Mouse (Mus musculus) liver, embryonic 16.5 days (tissue): ENCODE measurements around the gene Srbd1. TPM values are rescaled to one million over a fixed set of nuclear protein-coding genes. Genes with fewer than 3 reads are reported as not detected.

ENCODE experiments used
- ATAC-seq: fragments of 200-750 bp; cut with Nextera tagmentation; 2 replicates; pipeline ENCODE4 v1.8.0; 2017; ENCODE audit warnings: low read depth, mild to moderate bottlenecking, moderate number of reproducible peaks, moderate library complexity
- H3K27ac ChIP-seq: fragments of 300-500 bp; sonication (generic); 2 replicates; pipeline ENCODE4 v1.5.1; 2014; ENCODE audit warnings: mild to moderate bottlenecking, low read length
- H3K27me3 ChIP-seq: fragments of 300-500 bp; sonication (generic); 2 replicates; pipeline ENCODE4 v1.6.1; 2014; ENCODE audit warnings: low read depth, low read length, mixed read lengths; ENCODE audit not compliant: control insufficient read depth, insufficient read depth
- H3K36me3 ChIP-seq: fragments of 300-500 bp; sonication (generic); 2 replicates; pipeline ENCODE4 v1.6.1; 2014; ENCODE audit warnings: mild to moderate bottlenecking; ENCODE audit not compliant: control insufficient read depth, insufficient read depth
- H3K4me1 ChIP-seq: fragments of 300-500 bp; sonication (generic); 2 replicates; pipeline ENCODE4 v1.6.1; 2014; ENCODE audit warnings: low read depth, low read length, mixed read lengths; ENCODE audit not compliant: control insufficient read depth
- H3K4me2 ChIP-seq: fragments of 300-500 bp; sonication (generic); 2 replicates; pipeline ENCODE4 v1.6.1; 2014; ENCODE audit warnings: low read depth, low read length, mixed read lengths
- H3K4me3 ChIP-seq: fragments of 300-500 bp; sonication (generic); 2 replicates; pipeline ENCODE4 v1.5.1; 2014; ENCODE audit warnings: low read depth, mild to moderate bottlenecking, low read length
- H3K9ac ChIP-seq: fragments of 300-500 bp; sonication (generic); 2 replicates; pipeline ENCODE4 v1.6.1; 2014; ENCODE audit warnings: low read depth, low read length
- H3K9me3 ChIP-seq: fragments of 300-500 bp; sonication (generic); replicated peaks from 2 replicates; pipeline ENCODE4 v1.6.1; 2016; ENCODE audit warnings: low read length; ENCODE audit not compliant: control insufficient read depth
- WGBS: fragments of 180-500 bp; shearing (Covaris S2); extraction: QIAGEN DNeasy Blood & Tissue Kit; methylation state at CpG from one replicate; pipeline ENCODE4 v1.1.7; 2014; ENCODE audit not compliant: insufficient replicate concordance; 5-methylcytosine and 5-hydroxymethylcytosine counted together
- polyA plus RNA-seq: library from polyadenylated mRNA; unstranded; fragments of >200 nt; fragmentation: Nextera tagmentation; extraction: Ambion mirVana; gene quantifications from 2 replicates; pipeline ENCODE4 v1.2.1, GENCODE M21; 2015

Srbd1 gene
- polyA plus RNA-seq, 1 experiment from 2014 or later = 8.6 TPM

DNA sequence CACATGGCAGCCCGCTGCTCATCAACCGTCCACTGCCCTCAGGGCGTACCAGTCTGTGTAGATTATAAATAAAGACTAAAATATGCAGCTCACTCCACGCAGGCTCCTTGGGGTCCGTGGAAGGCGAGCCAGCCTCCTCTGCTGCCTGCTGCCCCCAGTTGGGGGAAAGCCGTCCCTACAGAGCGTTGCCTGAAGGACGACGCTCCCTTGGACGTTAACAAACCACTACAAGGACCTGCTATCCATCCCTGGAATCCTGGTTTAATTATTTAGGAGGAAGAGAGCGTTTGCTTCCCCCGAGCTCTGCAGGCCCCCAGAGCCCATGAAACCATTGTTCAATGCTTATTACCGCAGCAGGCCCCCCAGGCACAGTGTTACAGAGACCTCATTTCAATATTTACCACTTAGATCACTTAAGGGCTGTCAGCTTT lies 201.4 kb downstream of the Srbd1 start:
- no peaks in the 10 kb centered on the region for H3K9me3 ChIP-seq
- no peaks in the 10 kb centered on the region for H3K27me3 ChIP-seq
- no peak for ATAC-seq
- H3K4me2 ChIP-seq = no peak overlapping the region
- WGBS = 65% methylated on average over 14 of the region's 14 CpGs
- no peak overlapping the region for H3K9ac ChIP-seq
- no peaks in the 10 kb centered on the region for H3K4me1 ChIP-seq
- no peak overlapping the region for H3K4me3 ChIP-seq
- no peaks in the 10 kb centered on the region for H3K36me3 ChIP-seq
- no peak overlapping the region for H3K27ac ChIP-seq

DNA sequence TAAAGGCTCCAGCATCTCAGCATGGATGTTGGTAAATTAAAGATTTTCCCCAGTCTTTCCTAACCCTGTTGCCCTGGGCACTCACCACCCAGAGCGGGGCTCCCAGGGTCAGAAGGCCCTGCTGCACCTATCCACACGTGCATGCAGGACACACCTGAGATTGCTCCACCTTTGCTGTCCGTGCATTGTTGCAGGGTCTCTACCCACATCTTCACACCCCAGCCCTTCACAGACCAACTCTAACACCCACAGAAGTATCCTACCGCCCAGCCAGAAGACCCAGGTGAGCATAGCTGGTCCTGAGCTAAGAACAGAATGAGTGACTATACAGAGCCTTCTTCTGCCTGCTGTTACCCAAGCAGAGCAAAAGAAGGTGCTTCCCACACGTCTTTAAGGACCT lies 201.9 kb downstream of the Srbd1 start:
- Histone ChIP-seq H3K4me3 (no peak overlapping the region), H3K4me1 (no peaks in the 10 kb centered on the region), H3K27me3 (no peaks in the 10 kb centered on the region), H3K4me2 (no peak overlapping the region), H3K9ac (no peak overlapping the region), H3K9me3 (no peaks in the 10 kb centered on the region), H3K27ac (no peak overlapping the region), H3K36me3 (no peaks in the 10 kb centered on the region)
- WGBS = 73% methylated on average over 5 of the region's 5 CpGs
- ATAC-seq = no peak

DNA sequence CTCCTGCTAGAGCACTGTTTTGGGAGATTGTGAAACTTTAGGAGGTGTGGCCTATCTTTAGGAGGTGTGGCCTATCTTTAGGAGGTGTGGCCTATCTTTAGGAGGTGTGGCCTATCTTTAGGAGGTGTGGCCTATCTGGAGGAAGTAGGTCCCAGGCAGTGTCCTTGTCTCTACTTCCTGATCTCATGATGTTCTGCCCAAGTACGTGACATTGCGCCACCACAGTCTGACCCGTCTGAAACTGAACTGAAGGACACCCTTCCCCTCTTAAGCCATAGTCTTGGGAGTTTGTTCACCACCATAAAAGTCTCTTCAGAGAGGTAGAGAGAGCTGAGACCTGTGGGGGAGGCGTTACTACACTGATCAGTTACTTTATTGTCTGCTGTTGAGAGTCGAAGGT lies 202.9 kb downstream of the Srbd1 start:
- Histone ChIP-seq H3K4me3 (no peak overlapping the region), H3K4me2 (no peak overlapping the region), H3K4me1 (no peaks in the 10 kb centered on the region), H3K9ac (no peak overlapping the region), H3K27ac (no peak overlapping the region), H3K36me3 (no peaks in the 10 kb centered on the region), H3K9me3 (no peaks in the 10 kb centered on the region), H3K27me3 (no peaks in the 10 kb centered on the region)
- ATAC-seq = no peak
- WGBS = 73% methylated on average over 5 of the region's 5 CpGs

DNA sequence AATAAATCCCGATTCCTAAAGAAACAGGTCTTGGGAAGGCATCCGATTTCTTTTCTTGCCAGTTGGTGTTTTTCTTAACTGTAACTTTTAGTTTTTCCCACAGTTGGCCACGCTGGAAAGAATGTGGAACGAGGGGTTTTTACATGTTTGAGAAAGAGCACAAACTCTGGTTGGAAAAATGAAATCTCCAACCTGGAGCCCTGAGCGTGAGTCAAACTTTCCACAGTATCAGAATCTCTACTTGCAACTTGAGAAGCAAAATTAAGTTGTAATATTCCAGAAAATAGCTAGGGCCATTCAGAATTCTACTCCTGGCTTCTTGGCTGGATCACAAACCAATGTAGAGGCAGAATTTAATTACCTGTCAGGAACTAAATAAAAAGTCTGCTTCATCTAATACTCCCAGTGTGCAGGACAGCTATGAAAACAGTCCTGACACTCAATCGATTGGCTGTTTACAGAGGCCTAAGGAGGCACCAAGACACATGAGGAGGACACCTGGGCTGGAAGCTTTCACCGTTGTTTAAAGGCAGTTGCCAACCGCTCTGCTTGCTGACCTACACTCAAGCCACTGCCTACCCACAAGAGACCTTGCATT lies 203.7 kb downstream of the Srbd1 start:
- no peak for ATAC-seq
- 67% methylated on average over 8 of the region's 8 CpGs for WGBS
- H3K27me3 ChIP-seq = no peaks in the 10 kb centered on the region
- no peak overlapping the region for H3K9ac ChIP-seq
- H3K9me3 ChIP-seq = no peaks in the 10 kb centered on the region; the same call in 1 of the 2 replicates
- H3K4me3 ChIP-seq = no peak overlapping the region
- H3K36me3 ChIP-seq = no peaks in the 10 kb centered on the region
- no peaks in the 10 kb centered on the region for H3K4me1 ChIP-seq
- no peak overlapping the region for H3K4me2 ChIP-seq
- no peak overlapping the region for H3K27ac ChIP-seq

DNA sequence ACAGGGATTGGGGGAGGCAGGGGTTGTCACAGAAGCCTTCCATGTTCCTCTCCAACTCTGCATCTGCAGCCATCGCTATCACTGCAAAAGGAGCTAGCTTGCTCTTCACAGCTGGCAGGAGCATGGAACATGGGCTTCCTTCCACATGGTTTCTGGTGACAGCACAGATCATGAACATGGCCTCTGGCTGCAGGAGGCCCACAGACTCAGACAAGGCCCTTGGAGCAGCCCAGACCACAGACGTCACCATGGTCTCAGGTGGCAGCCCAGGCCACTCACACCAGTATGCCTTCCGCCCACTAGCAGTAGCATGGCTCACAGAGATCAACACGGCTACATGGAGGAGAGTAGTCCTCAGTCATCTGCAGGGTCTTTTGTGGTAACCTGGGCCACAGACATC lies 207.8 kb downstream of the Srbd1 start:
- Histone ChIP-seq H3K9me3 (no peaks in the 10 kb centered on the region; the same call in 1 of the 2 replicates), H3K9ac (no peak overlapping the region), H3K4me2 (no peak overlapping the region), H3K36me3 (no peaks in the 10 kb centered on the region), H3K27ac (no peak overlapping the region), H3K4me3 (no peak overlapping the region), H3K4me1 (no peaks in the 10 kb centered on the region), H3K27me3 (no peaks in the 10 kb centered on the region)
- WGBS = 75% methylated on average over 4 of the region's 4 CpGs
- ATAC-seq = no peak

DNA sequence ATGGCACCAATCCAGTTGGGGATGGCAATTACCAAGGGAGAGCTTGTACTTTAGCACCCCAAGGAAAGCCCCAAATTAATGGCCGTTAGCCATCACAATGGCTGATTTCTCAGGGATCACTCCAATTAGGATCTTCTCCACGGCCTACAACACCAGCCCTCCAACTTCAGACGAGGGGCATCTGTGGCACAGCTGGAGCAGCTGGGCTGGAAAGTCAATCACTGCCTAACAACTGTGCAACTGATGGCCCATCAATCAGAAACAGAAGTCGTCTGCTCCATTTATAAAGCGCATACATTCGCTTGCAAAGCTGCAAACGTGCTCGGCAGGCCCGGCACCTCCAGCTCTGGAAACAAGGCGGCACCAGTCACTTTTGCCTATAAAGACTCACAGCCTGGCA lies 209.7 kb downstream of the Srbd1 start:
- no peaks in the 10 kb centered on the region for H3K36me3 ChIP-seq
- WGBS = 71% methylated on average over 10 of the region's 10 CpGs
- no peaks in the 10 kb centered on the region for H3K4me1 ChIP-seq
- no peak overlapping the region for H3K9ac ChIP-seq
- no peak overlapping the region for H3K4me3 ChIP-seq
- no peak overlapping the region for H3K4me2 ChIP-seq
- no peaks in the 10 kb centered on the region; the same call in 1 of the 2 replicates for H3K9me3 ChIP-seq
- H3K27me3 ChIP-seq = no peaks in the 10 kb centered on the region
- no peak overlapping the region for H3K27ac ChIP-seq
- no peak for ATAC-seq

Other genes with a start within 250 kb of the Srbd1 start
- gene Prkce, start 22.6 kb upstream of the Srbd1 start, polyA plus RNA-seq = 0.43 and 0.77 TPM in 2 replicates